Mouse (Mus musculus): Measurements from ENCODE around the gene Rab15. TPM values are rescaled to one million over a fixed set of nuclear protein-coding genes. Genes with fewer than 3 reads are reported as not detected.

The Rab15 gene
- polyA plus RNA-seq, 1 experiment from 2014 or later, result 27.8 TPM

DNA sequence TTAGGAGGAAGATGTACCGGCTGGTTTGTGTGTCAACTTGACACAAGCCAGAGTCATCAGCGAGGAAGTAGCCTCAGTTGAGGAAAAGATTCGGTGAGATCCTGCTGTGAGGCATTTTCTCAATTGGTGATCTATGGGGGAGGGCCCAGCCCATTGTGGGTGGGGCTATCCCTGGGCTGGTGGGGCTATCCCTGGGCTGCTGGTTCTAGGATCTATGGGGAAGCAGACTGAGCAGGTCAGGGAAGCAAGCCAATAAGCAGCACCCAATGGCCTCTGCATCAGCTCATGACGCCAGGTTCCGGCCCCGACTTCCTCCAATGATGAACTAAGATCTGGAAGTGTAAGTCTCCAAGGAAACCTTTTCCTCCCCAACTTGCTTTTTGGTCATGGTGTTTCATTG lies 17.4 kb upstream of the Rab15 start:
- Histone ChIP-seq H3K4me3 (no peak overlapping the region), H3K4me2 (replicated peaks) (no peak overlapping the region), H3K27ac (no peak overlapping the region), H3K9ac (no peak overlapping the region), H3K36me3 (no peaks in the 10 kb centered on the region), H3K4me1 (peaks cover 8% of the 10 kb centered on the region), H3K9me3 (replicated peaks) (no peaks in the 10 kb centered on the region), H3K27me3 (no peaks in the 10 kb centered on the region)
- no peak for ATAC-seq (ENCODE audit: low FRiP score)
- 80% methylated on average over 6 of the region's 6 CpGs for WGBS

DNA sequence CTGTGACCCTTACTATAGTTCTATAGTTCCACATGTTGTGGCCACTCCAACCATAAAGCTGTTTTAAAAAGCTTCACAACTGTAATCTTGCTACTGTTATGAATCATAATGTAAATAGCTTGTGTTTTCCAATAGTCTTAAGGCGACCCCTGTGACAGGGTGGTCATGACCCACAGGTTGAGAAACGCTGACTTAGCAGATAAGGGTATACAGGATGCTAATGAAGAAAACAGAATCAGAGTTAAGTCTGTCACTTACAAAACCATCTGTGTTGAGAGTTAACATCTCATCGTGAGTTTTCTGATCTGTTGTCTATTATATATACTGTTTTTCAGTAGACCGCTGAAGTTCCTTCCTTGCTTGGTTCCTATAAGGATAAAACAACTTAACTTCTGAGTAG lies 16.6 kb upstream of the Rab15 start:
- no peak overlapping the region for H3K27ac ChIP-seq

DNA sequence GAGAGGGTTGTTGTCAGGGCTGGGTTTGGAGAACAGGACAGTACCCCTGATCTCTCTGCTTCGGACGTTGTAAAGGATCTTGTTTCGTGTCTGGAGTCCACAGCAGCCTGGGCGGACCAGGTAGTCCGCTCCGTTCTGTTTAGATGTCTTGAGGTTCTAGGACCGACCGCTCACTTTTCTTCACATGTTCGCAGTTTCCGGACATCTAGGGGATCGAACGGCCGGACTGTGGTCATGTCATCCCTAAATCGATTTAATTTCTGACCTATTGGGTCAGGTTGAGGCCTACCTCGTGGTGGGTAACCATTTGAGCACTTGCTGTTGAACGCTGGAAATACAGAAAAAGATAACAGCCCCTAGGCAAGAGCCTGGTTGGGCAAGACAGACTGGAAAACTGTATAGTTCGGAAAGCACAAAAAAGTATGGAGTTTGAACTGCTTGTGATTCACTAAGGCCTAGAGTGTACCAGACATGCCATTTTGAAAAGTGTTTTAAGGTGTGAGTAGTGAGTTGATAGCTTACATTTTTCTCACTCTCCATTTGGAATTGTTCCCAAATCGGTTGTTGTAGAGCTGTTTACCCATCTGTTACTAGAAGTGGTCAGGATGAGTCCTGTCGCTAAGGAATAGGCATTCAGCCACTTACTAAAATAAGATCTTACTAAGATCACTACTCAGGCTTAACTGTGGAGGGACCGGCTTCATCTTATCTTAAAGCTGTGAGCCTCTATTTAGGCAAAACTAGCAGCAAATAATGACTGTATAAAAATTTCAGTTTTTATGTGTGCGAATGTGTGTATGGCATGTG lies 15.3 kb upstream of the Rab15 start:
- Histone ChIP-seq H3K4me2 (replicated peaks) (peak overlapping the region; percentile 54), H3K9ac (peak overlapping the region; percentile 70), H3K36me3 (no peaks in the 10 kb centered on the region), H3K27me3 (no peaks in the 10 kb centered on the region), H3K9me3 (replicated peaks) (no peaks in the 10 kb centered on the region), H3K4me3 (peak overlapping the region; percentile 66), H3K27ac (no peak overlapping the region), H3K4me1 (peaks cover 8% of the 10 kb centered on the region)
- no peak; the same call in 1 of the 2 replicates for ATAC-seq (ENCODE audit: low FRiP score)
- WGBS, result 14% methylated on average over 21 of the region's 21 CpGs

More for the DNA sequence above, 16.6 kb upstream of the Rab15 start:
- no peak overlapping the region for H3K4me3 ChIP-seq
- H3K36me3 ChIP-seq, result no peaks in the 10 kb centered on the region
- no peak overlapping the region for H3K4me2 ChIP-seq (replicated peaks)
- H3K4me1 ChIP-seq, result peaks cover 8% of the 10 kb centered on the region
- no peak for ATAC-seq (ENCODE audit: low FRiP score)
- H3K9ac ChIP-seq, result no peak overlapping the region
- H3K9me3 ChIP-seq (replicated peaks), result no peaks in the 10 kb centered on the region
- no peaks in the 10 kb centered on the region for H3K27me3 ChIP-seq
- 95% methylated on average over 4 of the region's 4 CpGs for WGBS

DNA sequence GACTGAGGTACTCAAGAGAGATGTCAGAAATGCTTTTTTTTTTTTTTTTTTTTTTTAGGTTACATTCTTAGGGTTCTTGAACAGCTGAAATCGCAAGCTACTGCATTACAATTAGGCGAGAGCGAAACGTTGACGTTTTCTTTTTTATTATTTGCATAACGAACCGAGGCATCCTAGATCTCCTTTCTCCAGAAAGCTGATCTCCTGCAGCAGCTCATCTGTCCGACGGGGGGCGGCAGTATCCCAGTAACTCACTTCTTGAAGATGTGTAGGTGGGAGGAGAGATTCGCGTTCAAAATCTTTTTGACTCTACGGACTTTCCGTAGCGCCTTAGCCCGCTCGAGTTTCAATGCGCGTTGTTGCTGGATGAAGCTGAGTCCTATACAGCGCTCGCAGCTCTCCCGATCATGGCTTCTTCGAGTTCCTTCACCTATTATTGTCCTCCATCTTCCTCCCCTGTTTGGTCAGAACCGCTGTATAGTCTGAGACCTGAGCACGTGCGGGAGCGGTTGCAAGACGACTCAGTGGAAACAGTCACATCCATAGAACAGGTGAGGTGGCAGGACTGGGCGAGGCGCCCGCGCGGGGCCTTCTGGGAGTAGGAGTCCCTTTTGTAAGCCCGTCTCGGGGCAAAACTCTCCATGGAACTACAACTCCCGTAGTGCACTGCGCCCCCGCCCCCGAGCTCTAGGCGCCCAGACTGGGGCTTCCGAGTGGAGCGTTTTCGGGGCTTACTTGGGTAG lies 14.6 kb upstream of the Rab15 start:
- H3K36me3 ChIP-seq, result no peaks in the 10 kb centered on the region
- H3K9me3 ChIP-seq (replicated peaks), result no peaks in the 10 kb centered on the region
- H3K27ac ChIP-seq, result peak overlapping the region; percentile 60; the same call in 1 of the 2 replicates
- WGBS, result under 1% methylated on average over 43 of the region's 43 CpGs
- H3K4me2 ChIP-seq (replicated peaks), result peak overlapping the region; percentile 54
- peak overlapping the region; percentile 66 for H3K4me3 ChIP-seq
- peak; percentile 99 for ATAC-seq (ENCODE audit: low FRiP score)
- peaks cover 8% of the 10 kb centered on the region for H3K4me1 ChIP-seq
- H3K27me3 ChIP-seq, result no peaks in the 10 kb centered on the region
- H3K9ac ChIP-seq, result peak overlapping the region; percentile 70

DNA sequence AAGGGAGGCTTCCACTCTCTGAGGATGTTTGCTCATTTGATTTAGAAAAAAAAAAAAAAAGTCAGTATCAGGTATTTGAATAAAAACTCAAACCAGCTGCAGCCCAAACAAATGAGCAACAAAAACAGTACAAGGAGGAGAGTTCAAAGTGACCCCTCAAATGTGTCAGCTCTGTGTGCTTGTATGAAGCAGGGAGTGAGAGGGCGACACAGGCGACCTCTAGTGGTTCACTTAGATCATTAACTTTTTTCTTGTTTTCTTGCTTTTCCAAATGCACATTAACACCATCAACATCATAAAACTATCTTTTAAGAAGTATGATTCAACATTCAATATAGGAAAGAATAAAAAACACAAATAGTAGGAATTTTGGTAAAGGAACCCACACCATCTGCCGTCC lies 10.0 kb upstream of the Rab15 start:
- H3K27ac ChIP-seq, result no peak overlapping the region
- H3K36me3 ChIP-seq, result no peaks in the 10 kb centered on the region
- H3K4me1 ChIP-seq, result 0 out of 2 replicates have a peak, but pooled peaks cover 2% of the 10 kb centered on the region
- H3K4me3 ChIP-seq, result no peak overlapping the region
- H3K9me3 ChIP-seq (replicated peaks), result no peaks in the 10 kb centered on the region
- H3K27me3 ChIP-seq, result no peaks in the 10 kb centered on the region
- no peak overlapping the region for H3K9ac ChIP-seq
- 3% methylated on average over 3 of the region's 3 CpGs for WGBS
- ATAC-seq (ENCODE audit: low FRiP score), result no peak
- no peak overlapping the region for H3K4me2 ChIP-seq (replicated peaks)

DNA sequence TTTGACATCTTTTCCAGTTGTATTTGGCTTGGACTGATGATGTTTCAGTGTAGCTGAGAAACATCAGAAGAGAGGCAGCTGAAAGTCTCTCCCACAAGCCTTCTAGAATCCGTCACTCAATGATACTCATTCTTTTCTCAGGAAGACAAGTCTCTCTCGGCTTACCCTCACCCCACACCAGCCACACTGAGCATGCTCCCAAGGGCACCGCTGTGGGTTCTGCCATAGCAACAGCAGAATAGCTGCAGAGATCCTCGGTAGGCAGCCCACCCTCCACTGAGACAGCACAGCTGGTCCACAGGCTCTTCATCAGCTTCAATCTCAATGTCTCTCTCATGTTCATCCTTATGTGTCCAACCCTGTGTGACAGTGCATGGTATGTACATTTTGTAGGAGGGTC lies 2.6 kb upstream of the Rab15 start:
- no peak overlapping the region for H3K4me2 ChIP-seq (replicated peaks)
- peaks cover 20% of the 10 kb centered on the region for H3K4me1 ChIP-seq
- H3K9me3 ChIP-seq (replicated peaks), result no peaks in the 10 kb centered on the region
- H3K27me3 ChIP-seq, result peaks cover 37% of the 10 kb centered on the region
- no peak for ATAC-seq (ENCODE audit: low FRiP score)
- H3K9ac ChIP-seq, result no peak overlapping the region
- 63% methylated on average over 4 of the region's 4 CpGs for WGBS
- no peak overlapping the region for H3K27ac ChIP-seq
- H3K36me3 ChIP-seq, result no peaks in the 10 kb centered on the region
- H3K4me3 ChIP-seq, result no peak overlapping the region

DNA sequence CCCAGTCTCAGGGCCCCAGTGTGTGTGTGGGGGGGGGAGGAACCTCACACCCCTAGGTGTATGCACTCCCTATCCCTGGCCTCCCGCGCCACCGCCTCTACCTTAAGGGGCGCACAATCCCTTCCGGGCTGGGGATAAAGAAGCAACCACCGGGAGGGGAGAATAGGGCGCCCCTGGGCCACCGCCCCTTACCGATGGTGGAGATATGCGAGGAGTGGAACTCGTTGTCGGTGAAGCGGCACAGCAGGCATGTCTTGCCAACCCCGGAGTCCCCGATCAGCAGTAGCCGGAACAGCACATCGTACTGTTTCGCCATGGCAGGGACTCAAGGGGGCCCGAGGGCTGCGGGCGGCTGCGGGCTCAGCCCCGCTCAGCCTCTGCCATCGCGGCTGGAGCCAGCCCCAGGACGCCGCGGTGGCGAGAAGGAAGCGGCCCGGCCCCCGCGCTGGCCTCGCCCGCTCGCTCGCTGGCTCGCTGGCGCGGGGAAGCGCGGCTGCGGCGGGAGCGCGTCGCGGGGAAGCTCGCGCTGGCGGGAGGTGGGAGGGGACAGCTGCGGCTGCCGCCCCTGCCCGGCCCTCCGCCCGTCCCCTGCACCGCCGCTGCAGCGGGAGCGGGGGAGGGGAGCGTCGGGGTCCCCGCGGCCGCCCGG lies 582 bp downstream of the Rab15 start:
- WGBS, result under 1% methylated on average over 61 of the region's 66 CpGs
- Histone ChIP-seq H3K4me1 (peaks cover 25% of the 10 kb centered on the region), H3K4me3 (peak overlapping the region; percentile 73), H3K27me3 (peaks cover 37% of the 10 kb centered on the region), H3K27ac (peak overlapping the region; percentile 84), H3K9ac (peak overlapping the region; percentile 89), H3K4me2 (replicated peaks) (peak overlapping the region; percentile 87), H3K36me3 (no peaks in the 10 kb centered on the region), H3K9me3 (replicated peaks) (no peaks in the 10 kb centered on the region)
- peak; percentile 79 for ATAC-seq (ENCODE audit: low FRiP score)

DNA sequence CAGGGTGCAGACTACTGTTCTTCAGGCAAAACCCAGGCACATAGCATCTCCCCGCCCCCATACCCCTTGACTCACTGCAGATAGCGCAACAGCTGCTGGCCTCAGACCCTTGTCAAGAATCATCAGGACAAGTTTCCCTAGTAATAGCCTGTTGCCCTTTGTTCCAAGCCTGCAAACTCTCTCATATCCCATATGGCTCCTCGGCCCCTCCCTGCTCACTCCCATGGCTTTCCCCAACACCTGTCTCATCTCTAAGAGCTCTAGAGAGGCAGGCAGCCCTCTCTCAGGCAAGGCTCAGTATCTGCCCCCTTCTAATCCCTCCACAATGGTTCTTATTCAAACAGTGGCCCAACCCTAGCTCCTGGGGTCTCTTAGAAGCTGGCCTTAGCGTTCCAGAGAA lies 2.1 kb downstream of the Rab15 start:
- no peak for ATAC-seq (ENCODE audit: low FRiP score)
- Histone ChIP-seq H3K4me1 (peaks cover 27% of the 10 kb centered on the region), H3K27ac (no peak overlapping the region), H3K36me3 (no peaks in the 10 kb centered on the region), H3K4me3 (no peak overlapping the region), H3K9ac (0 out of 2 replicates have a peak overlapping the region, but pooled peaks have one; percentile 89), H3K9me3 (replicated peaks) (no peaks in the 10 kb centered on the region), H3K4me2 (replicated peaks) (peak overlapping the region; percentile 87), H3K27me3 (peaks cover 37% of the 10 kb centered on the region)
- 57% methylated on average over 4 of the region's 4 CpGs for WGBS

DNA sequence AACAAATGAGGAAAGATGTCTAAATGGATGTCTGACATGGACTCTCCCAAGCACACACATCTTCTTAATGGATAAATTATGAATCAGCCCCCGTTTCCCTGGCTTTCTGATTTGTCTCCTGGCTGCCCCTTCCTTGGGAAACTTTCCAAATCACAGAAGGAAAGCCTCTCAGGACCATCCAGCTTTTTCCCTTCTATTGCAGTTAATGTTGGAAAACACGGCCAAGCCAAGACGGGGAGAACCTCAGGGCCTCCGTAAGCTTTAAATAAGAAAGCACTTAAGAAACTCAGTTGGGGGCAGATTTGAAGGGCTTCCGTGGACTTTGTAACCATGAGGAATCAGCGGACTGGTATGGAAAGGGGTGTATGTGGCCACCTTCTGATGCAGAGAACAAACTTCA lies 2.9 kb downstream of the Rab15 start:
- H3K27me3 ChIP-seq, result peaks cover 31% of the 10 kb centered on the region
- H3K4me2 ChIP-seq (replicated peaks), result no peak overlapping the region
- ATAC-seq (ENCODE audit: low FRiP score), result no peak
- H3K36me3 ChIP-seq, result no peaks in the 10 kb centered on the region
- H3K27ac ChIP-seq, result no peak overlapping the region
- H3K4me3 ChIP-seq, result no peak overlapping the region
- H3K9ac ChIP-seq, result no peak overlapping the region
- peaks cover 27% of the 10 kb centered on the region for H3K4me1 ChIP-seq
- no peaks in the 10 kb centered on the region for H3K9me3 ChIP-seq (replicated peaks)
- 70% methylated on average over 6 of the region's 6 CpGs for WGBS

DNA sequence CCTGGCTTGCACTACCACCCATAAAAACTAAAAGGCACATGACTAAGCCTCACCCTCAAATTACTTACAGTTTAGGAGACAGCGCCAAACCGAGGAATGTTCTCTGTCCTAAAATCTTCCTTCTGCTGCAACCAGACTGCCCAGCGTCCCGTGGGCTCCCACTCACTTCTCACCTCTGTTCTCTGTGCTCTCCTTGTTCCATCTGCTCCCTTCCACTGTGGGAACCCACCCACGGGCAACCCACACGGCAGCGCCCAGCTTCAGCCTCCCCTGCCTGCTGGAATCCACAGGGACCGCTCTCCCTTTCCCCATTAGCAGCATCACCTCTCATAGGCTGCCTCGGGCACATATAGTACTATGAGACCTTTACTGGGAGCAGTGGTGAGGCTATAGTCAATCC lies 3.8 kb downstream of the Rab15 start:
- H3K36me3 ChIP-seq, result no peaks in the 10 kb centered on the region
- peaks cover 27% of the 10 kb centered on the region for H3K4me1 ChIP-seq
- H3K4me3 ChIP-seq, result no peak overlapping the region
- no peak overlapping the region for H3K9ac ChIP-seq
- H3K27me3 ChIP-seq, result peaks cover 24% of the 10 kb centered on the region
- ATAC-seq (ENCODE audit: low FRiP score), result no peak
- WGBS, result 85% methylated on average over 9 of the region's 9 CpGs
- no peaks in the 10 kb centered on the region for H3K9me3 ChIP-seq (replicated peaks)
- H3K27ac ChIP-seq, result no peak overlapping the region
- H3K4me2 ChIP-seq (replicated peaks), result no peak overlapping the region

DNA sequence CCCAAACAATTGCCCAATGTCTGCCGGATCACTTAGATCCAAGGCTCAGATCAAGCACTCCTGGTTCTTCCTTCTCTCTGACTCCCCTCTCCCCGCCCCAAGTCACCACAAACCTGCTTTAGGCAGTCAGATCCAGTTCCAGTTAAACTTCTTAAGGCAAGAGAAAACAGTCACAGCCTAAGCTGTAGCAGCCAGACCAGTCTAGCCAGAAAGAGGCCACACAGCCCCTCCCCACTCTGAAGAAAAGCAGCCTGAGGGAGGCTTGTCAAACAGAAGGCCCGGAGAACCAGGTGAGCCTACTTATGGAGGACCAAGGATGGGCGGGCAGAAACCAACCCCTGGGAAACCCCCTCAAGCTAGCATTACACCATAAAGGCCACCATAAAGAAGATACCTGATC lies 4.6 kb downstream of the Rab15 start:
- Histone ChIP-seq H3K36me3 (no peaks in the 10 kb centered on the region), H3K27me3 (peaks cover 18% of the 10 kb centered on the region), H3K4me3 (no peak overlapping the region), H3K27ac (no peak overlapping the region), H3K4me2 (replicated peaks) (no peak overlapping the region), H3K4me1 (peaks cover 27% of the 10 kb centered on the region), H3K9ac (no peak overlapping the region), H3K9me3 (replicated peaks) (no peaks in the 10 kb centered on the region)
- ATAC-seq (ENCODE audit: low FRiP score), result no peak
- WGBS, result 69% methylated on average over 4 of the region's 4 CpGs

DNA sequence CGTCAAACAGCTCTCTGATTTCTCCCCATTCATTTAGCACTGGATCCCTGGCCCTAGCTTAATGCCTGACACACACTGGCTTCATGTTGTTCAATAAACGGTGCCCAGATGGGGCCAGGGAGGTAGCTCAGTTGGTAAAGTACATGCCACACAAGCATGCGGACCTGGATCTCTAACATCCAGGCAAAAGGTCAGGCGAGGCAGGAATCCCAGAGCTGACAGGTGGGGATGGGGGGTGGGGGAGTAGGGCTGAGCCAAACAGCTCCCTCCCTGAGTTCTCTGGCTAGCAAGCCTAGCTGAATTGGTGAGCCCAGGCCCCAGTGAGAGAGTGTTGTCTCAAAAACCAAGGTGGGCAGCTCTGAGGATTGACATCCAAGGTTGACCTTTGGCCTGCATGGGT lies 5.5 kb downstream of the Rab15 start:
- H3K27ac ChIP-seq, result no peak overlapping the region

More for the DNA sequence above, 5.5 kb downstream of the Rab15 start:
- Histone ChIP-seq H3K9ac (no peak overlapping the region), H3K4me1 (peaks cover 25% of the 10 kb centered on the region), H3K4me3 (no peak overlapping the region), H3K36me3 (no peaks in the 10 kb centered on the region), H3K4me2 (replicated peaks) (no peak overlapping the region), H3K9me3 (replicated peaks) (no peaks in the 10 kb centered on the region), H3K27me3 (peaks cover 17% of the 10 kb centered on the region)
- ATAC-seq (ENCODE audit: low FRiP score), result no peak
- WGBS, result 62% methylated on average over 4 of the region's 4 CpGs

Measured in hindbrain, embryonic 12.5 days (tissue).